Mouse (Mus musculus) neutrophil, adult 5-6 weeks (primary cell): ENCODE data around the gene Crtc3. TPM values are rescaled to one million over a fixed set of nuclear protein-coding genes. Genes with fewer than 3 reads are reported as not detected.

Source experiments
- total RNA-seq: library from RNA; stranded (forward); fragments of 200-1000 nt; gene quantifications from 2 replicates; pipeline ENCODE4 v1.2.3, GENCODE M21; 2017

Gene Crtc3
- total RNA-seq, 1 experiment from 2014 or later: 34.3 TPM

Other genes with a start within 250 kb of the Crtc3 start
- 8.4 and 9.8 TPM in 2 replicates for gene Blm, start 153.8 kb downstream of the Crtc3 start, total RNA-seq
- gene Iqgap1, start 137.1 kb upstream of the Crtc3 start, total RNA-seq: 756 and 768 TPM in 2 replicates
- 10.8 TPM in 2 replicates for gene Zscan2, start 172.0 kb upstream of the Crtc3 start, total RNA-seq
- 13.9 and 15.0 TPM in 2 replicates for gene Wdr73, start 212.4 kb upstream of the Crtc3 start, total RNA-seq
- gene Nmb, start 216.2 kb upstream of the Crtc3 start, total RNA-seq: 2.0 and 2.2 TPM in 2 replicates